Mouse (Mus musculus): ENCODE data around the gene Gpr50. TPM values are rescaled to one million over a fixed set of nuclear protein-coding genes. Genes with fewer than 3 reads are reported as not detected.

Gene Gpr50
- polyA plus RNA-seq (2015; fragmentation: Nextera tagmentation; extraction: Ambion mirVana), result 0.25 and 0.26 TPM in 2 replicates

DNA sequence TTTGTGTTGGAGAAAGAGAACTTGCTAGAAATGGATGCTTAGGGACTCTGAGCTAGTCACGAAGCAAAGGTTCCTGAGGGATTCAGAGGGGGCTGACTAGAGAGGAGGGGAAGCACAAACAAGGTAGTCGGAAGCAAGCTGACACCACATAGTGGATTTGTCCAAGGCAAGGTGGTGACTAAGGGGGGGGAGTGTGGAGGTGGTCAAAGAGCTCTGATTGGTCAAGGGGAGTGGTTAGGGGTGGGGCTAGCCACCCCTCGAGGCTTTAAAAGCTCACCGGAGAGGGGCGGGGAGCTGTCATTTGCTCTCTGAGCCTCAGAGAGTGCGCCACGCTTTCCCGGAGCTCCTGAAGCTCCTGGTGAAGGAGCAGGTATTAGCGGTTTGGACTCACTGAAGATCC is at the start of gene Gpr50:
Gene Gpr50 (plus strand): TSS at position 294 of the 400 bp plus-strand sequence.
- ATAC-seq (replicated peaks; ENCODE audit: insufficient number of reproducible peaks, insufficient read depth, low FRiP score, low read depth), result no peak
- Histone ChIP-seq H3K36me3 (no peaks in the 10 kb centered on the region), H3K4me3 (peak within 1 kb of the TSS; percentile 50), H3K27me3 (peaks cover 94% of the 10 kb centered on the region), H3K9me3 (replicated peaks) (no peaks in the 10 kb centered on the region; the same call in 1 of the 2 replicates), H3K27ac (no peak within 1 kb of the TSS), H3K9ac (no peak within 1 kb of the TSS), H3K4me2 (peak within 1 kb of the TSS; percentile 74), H3K4me1 (replicated peaks) (no peaks in the 10 kb centered on the region)
- 29% methylated on average over 9 of the region's 9 CpGs for WGBS

DNA sequence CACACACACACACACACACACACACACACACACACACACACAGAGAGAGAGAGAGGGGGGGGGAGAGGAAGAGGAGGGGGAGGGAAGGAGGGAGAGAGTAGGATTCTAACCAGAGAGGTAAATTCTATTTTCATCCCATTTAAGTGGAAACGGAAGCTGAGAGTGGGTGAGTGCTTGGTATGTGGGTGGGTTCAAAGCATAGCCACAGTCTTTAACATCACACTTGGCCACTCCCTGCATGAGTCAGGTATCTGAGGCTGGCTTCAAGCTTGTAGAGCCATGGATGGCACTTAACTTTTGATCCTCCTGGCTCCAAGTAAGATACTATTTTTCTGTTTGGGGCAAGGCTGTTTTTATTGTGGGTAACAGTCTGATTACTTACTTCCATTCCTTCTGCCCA is 41.2 kb upstream of the Gpr50 start:
- no peak overlapping the region for H3K27ac ChIP-seq
- H3K4me2 ChIP-seq, result no peak overlapping the region
- H3K4me3 ChIP-seq, result no peak overlapping the region
- WGBS, result 63% methylated on average over 1 of the region's 1 CpGs
- no peaks in the 10 kb centered on the region for H3K4me1 ChIP-seq (replicated peaks)
- H3K9ac ChIP-seq, result no peak overlapping the region
- peaks cover 3% of the 10 kb centered on the region; the same call in 1 of the 2 replicates for H3K27me3 ChIP-seq
- H3K36me3 ChIP-seq, result no peaks in the 10 kb centered on the region
- ATAC-seq (replicated peaks; ENCODE audit: insufficient number of reproducible peaks, insufficient read depth, low FRiP score, low read depth), result no peak
- H3K9me3 ChIP-seq (replicated peaks), result no peaks in the 10 kb centered on the region

GRCm38 (mm10) chrX:71623843-71624242 is 39.6 kb upstream of the Gpr50 start:
- no peaks in the 10 kb centered on the region for H3K36me3 ChIP-seq
- H3K4me3 ChIP-seq, result no peak overlapping the region
- H3K4me1 ChIP-seq (replicated peaks), result no peaks in the 10 kb centered on the region
- no peak for ATAC-seq (replicated peaks; ENCODE audit: insufficient number of reproducible peaks, insufficient read depth, low FRiP score, low read depth)
- H3K9me3 ChIP-seq (replicated peaks), result no peaks in the 10 kb centered on the region
- H3K4me2 ChIP-seq, result no peak overlapping the region
- WGBS, result 15% methylated on average over 1 of the region's 1 CpGs
- H3K9ac ChIP-seq, result no peak overlapping the region
- H3K27ac ChIP-seq, result no peak overlapping the region
- peaks cover 3% of the 10 kb centered on the region; the same call in 1 of the 2 replicates for H3K27me3 ChIP-seq

GRCm38 (mm10) chrX:71628306-71628705 is 35.2 kb upstream of the Gpr50 start:
- Histone ChIP-seq H3K9ac (no peak overlapping the region), H3K27ac (no peak overlapping the region), H3K4me2 (no peak overlapping the region), H3K36me3 (no peaks in the 10 kb centered on the region), H3K27me3 (peaks cover 3% of the 10 kb centered on the region; the same call in 1 of the 2 replicates), H3K9me3 (replicated peaks) (no peaks in the 10 kb centered on the region), H3K4me1 (replicated peaks) (no peaks in the 10 kb centered on the region), H3K4me3 (no peak overlapping the region)
- 13% methylated on average over 4 of the region's 4 CpGs for WGBS
- no peak for ATAC-seq (replicated peaks; ENCODE audit: insufficient number of reproducible peaks, insufficient read depth, low FRiP score, low read depth)

DNA sequence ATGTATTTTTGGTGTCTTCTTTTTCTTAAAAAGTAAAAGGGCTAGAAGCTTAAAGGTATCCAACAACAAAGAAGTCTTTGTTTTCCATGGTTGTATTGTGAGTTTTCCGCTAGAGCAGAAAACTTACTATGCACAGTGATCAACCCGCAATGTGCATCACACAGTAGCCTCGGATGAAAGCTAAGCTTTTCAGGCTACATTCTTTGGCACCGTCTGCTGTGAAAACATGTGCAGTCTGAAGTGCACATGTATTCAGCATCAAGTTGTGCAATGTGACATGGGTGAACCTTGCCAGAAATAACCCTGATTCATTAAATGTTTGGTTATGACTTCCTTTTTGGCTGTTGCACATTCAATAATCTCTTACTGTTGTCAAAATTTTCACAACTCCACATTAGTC is 32.8 kb upstream of the Gpr50 start:
- no peaks in the 10 kb centered on the region for H3K9me3 ChIP-seq (replicated peaks)
- 61% methylated on average over 4 of the region's 4 CpGs for WGBS
- H3K36me3 ChIP-seq, result no peaks in the 10 kb centered on the region
- H3K27ac ChIP-seq, result no peak overlapping the region
- no peak overlapping the region for H3K4me2 ChIP-seq
- no peak overlapping the region for H3K4me3 ChIP-seq
- H3K9ac ChIP-seq, result no peak overlapping the region
- no peaks in the 10 kb centered on the region; the same call in 1 of the 2 replicates for H3K27me3 ChIP-seq
- ATAC-seq (replicated peaks; ENCODE audit: insufficient number of reproducible peaks, insufficient read depth, low FRiP score, low read depth), result no peak
- H3K4me1 ChIP-seq (replicated peaks), result no peaks in the 10 kb centered on the region

- H3K36me3 ChIP-seq, result no peaks in the 10 kb centered on the region
- no peak overlapping the region for H3K4me2 ChIP-seq
- H3K27me3 ChIP-seq, result no peaks in the 10 kb centered on the region; the same call in 1 of the 2 replicates
- no peak overlapping the region for H3K9ac ChIP-seq
- H3K9me3 ChIP-seq (replicated peaks), result no peaks in the 10 kb centered on the region
- no peak for ATAC-seq (replicated peaks; ENCODE audit: insufficient number of reproducible peaks, insufficient read depth, low FRiP score, low read depth)
- H3K4me1 ChIP-seq (replicated peaks), result no peaks in the 10 kb centered on the region
- H3K27ac ChIP-seq, result no peak overlapping the region
- WGBS, result 43% methylated on average over 1 of the region's 1 CpGs
- H3K4me3 ChIP-seq, result no peak overlapping the region
These were observed 32.3 kb upstream of the Gpr50 start for GRCm38 (mm10) chrX:71631130-71631529.

DNA sequence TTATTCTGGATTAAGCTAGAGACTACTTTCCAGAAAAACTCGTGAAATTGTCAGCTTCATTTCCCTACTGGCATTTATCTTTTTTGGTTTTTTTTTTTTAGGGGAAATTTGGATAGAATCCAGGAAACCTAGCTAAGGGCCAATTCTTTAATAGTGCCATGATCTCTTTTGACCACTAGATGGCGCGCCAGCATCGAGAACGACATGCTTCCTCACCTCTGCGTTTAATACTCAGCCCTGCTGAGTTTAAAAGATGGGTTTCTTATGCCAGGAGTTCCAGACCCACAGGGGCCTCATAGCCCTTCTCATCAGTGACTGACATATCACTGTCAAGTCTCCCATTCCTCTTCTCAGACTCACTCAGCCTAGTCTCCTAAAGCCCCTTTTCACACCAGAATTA is 15.5 kb upstream of the Gpr50 start:
- no peak overlapping the region for H3K4me3 ChIP-seq
- under 1% methylated on average over 6 of the region's 6 CpGs for WGBS

GRCm38 (mm10) chrX:71648434-71648833 is 15.0 kb upstream of the Gpr50 start:
- Histone ChIP-seq H3K4me1 (replicated peaks) (no peaks in the 10 kb centered on the region), H3K4me2 (no peak overlapping the region), H3K27ac (no peak overlapping the region), H3K9ac (no peak overlapping the region), H3K4me3 (no peak overlapping the region), H3K27me3 (peaks cover 10% of the 10 kb centered on the region; the same call in 1 of the 2 replicates), H3K36me3 (no peaks in the 10 kb centered on the region), H3K9me3 (replicated peaks) (no peaks in the 10 kb centered on the region)
- no peak for ATAC-seq (replicated peaks; ENCODE audit: insufficient number of reproducible peaks, insufficient read depth, low FRiP score, low read depth)
- WGBS, result 3% methylated on average over 1 of the region's 1 CpGs

More for the DNA sequence above, 15.5 kb upstream of the Gpr50 start:
- no peak for ATAC-seq (replicated peaks; ENCODE audit: insufficient number of reproducible peaks, insufficient read depth, low FRiP score, low read depth)
- no peak overlapping the region for H3K9ac ChIP-seq
- H3K4me1 ChIP-seq (replicated peaks), result no peaks in the 10 kb centered on the region
- H3K27ac ChIP-seq, result no peak overlapping the region
- no peaks in the 10 kb centered on the region for H3K9me3 ChIP-seq (replicated peaks)
- H3K36me3 ChIP-seq, result no peaks in the 10 kb centered on the region
- peaks cover 7% of the 10 kb centered on the region; the same call in 1 of the 2 replicates for H3K27me3 ChIP-seq
- H3K4me2 ChIP-seq, result no peak overlapping the region

- Histone ChIP-seq H3K4me2 (no peak overlapping the region), H3K27ac (no peak overlapping the region), H3K4me1 (replicated peaks) (no peaks in the 10 kb centered on the region), H3K9me3 (replicated peaks) (no peaks in the 10 kb centered on the region), H3K4me3 (no peak overlapping the region), H3K36me3 (no peaks in the 10 kb centered on the region), H3K27me3 (peaks cover 12% of the 10 kb centered on the region; the same call in 1 of the 2 replicates), H3K9ac (no peak overlapping the region)
- no peak for ATAC-seq (replicated peaks; ENCODE audit: insufficient number of reproducible peaks, insufficient read depth, low FRiP score, low read depth)
- WGBS, result 39% methylated on average over 6 of the region's 6 CpGs
These were observed 14.5 kb upstream of the Gpr50 start for GRCm38 (mm10) chrX:71648848-71649454.

- Histone ChIP-seq H3K36me3 (no peaks in the 10 kb centered on the region), H3K4me2 (no peak overlapping the region), H3K4me3 (no peak overlapping the region), H3K9me3 (replicated peaks) (no peaks in the 10 kb centered on the region), H3K27ac (no peak overlapping the region), H3K9ac (no peak overlapping the region), H3K27me3 (peaks cover 12% of the 10 kb centered on the region; the same call in 1 of the 2 replicates), H3K4me1 (replicated peaks) (no peaks in the 10 kb centered on the region)
- ATAC-seq (replicated peaks; ENCODE audit: insufficient number of reproducible peaks, insufficient read depth, low FRiP score, low read depth), result no peak
- 49% methylated on average over 8 of the region's 8 CpGs for WGBS
These were observed 13.5 kb upstream of the Gpr50 start for GRCm38 (mm10) chrX:71649993-71650392.

GRCm38 (mm10) chrX:71661794-71662193 is 1.7 kb upstream of the Gpr50 start:
- H3K4me1 ChIP-seq (replicated peaks), result no peaks in the 10 kb centered on the region
- 15% methylated on average over 14 of the region's 14 CpGs for WGBS
- no peaks in the 10 kb centered on the region; the same call in 1 of the 2 replicates for H3K9me3 ChIP-seq (replicated peaks)
- H3K27me3 ChIP-seq, result peaks cover 87% of the 10 kb centered on the region
- no peak overlapping the region for H3K4me3 ChIP-seq
- no peaks in the 10 kb centered on the region for H3K36me3 ChIP-seq
- H3K27ac ChIP-seq, result no peak overlapping the region
- no peak overlapping the region for H3K9ac ChIP-seq
- 0 out of 2 replicates have a peak overlapping the region, but pooled peaks have one; percentile 10 for H3K4me2 ChIP-seq
- ATAC-seq (replicated peaks; ENCODE audit: insufficient number of reproducible peaks, insufficient read depth, low FRiP score, low read depth), result no peak
